Mouse (Mus musculus) CD4-positive, CD25-positive, alpha-beta regulatory T cell, adult 9 weeks (primary cell): ENCODE data around the gene Krt78. TPM values are rescaled to one million over a fixed set of nuclear protein-coding genes. Genes with fewer than 3 reads are reported as not detected.

Experiments
- polyA plus RNA-seq: library from polyadenylated mRNA; unstranded; fragments of 100-300 nt; shearing (Covaris generic); gene quantifications from one replicate; pipeline ENCODE4 v1.2.1, GENCODE M21; 2017

Gene Krt78
- not detected for polyA plus RNA-seq

DNA sequence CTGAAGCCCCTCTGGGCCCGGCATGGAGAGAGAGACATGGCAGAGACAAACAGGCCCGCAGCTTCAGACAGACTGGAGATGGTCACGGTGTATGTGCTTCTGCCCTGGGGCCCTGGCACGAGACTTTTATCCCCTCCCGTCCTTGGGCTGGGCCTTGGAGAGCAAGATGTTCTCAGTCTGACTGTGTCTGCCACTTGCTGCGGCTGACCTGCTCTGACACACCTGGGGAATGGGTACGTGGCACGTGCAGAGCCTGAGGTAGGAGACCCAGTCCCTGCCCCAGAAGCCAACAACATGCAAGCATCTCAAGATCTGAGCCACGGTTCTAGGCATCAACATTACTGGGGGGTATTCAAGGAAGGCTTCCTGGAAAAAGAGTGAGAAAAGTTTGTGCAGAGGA is at the start of gene Krt78:
Krt78 (minus strand) TSS at position 101 of the 400 bp plus-strand sequence.

GRCm38 (mm10) chr15:101940274-101940829 is 13.7 kb downstream of the Krt78 start, which contains the start of gene Krt79:
TSS of gene Krt79 (minus strand) at chr15:101940324.

GRCm38 (mm10) chr15:101924635-101925034 is 29.5 kb downstream of the Krt78 start, which contains the start of gene Krt4:
TSS of gene Krt4 (minus strand) at chr15:101924735.

Other genes with a start within 250 kb of the Krt78 start
- gene Krt5, start 241.4 kb downstream of the Krt78 start, polyA plus RNA-seq: not detected
- gene Krt71, start 211.2 kb downstream of the Krt78 start, polyA plus RNA-seq: not detected
- gene Krt72, start 167.8 kb downstream of the Krt78 start, polyA plus RNA-seq: not detected
- gene Krt73, start 151.9 kb downstream of the Krt78 start, polyA plus RNA-seq: not detected
- not detected for gene Krt2, start 136.1 kb downstream of the Krt78 start, polyA plus RNA-seq
- not detected for gene Krt1, start 103.5 kb downstream of the Krt78 start, polyA plus RNA-seq
- not detected for gene Krt77, start 84.6 kb downstream of the Krt78 start, polyA plus RNA-seq
- gene Krt76, start 61.4 kb downstream of the Krt78 start, polyA plus RNA-seq: not detected
- gene Krt4, start 29.6 kb downstream of the Krt78 start, polyA plus RNA-seq: not detected
- gene Krt79, start 14.0 kb downstream of the Krt78 start, polyA plus RNA-seq: not detected
- gene Krt8, start 50.2 kb upstream of the Krt78 start, polyA plus RNA-seq: not detected
- gene Krt18, start 73.9 kb upstream of the Krt78 start, polyA plus RNA-seq: 1.3 TPM
- 162 TPM for gene Eif4b, start 119.5 kb upstream of the Krt78 start, polyA plus RNA-seq
- 1.8 TPM for gene Tns2, start 146.1 kb upstream of the Krt78 start, polyA plus RNA-seq
- 67.5 TPM for gene Spryd3, start 181.9 kb upstream of the Krt78 start, polyA plus RNA-seq
- 0.41 TPM for gene Igfbp6, start 190.1 kb upstream of the Krt78 start, polyA plus RNA-seq
- gene Soat2, start 196.2 kb upstream of the Krt78 start, polyA plus RNA-seq: 0.91 TPM
- 48.6 TPM for gene Zfp740, start 249.0 kb upstream of the Krt78 start, polyA plus RNA-seq